Mouse (Mus musculus) C2C12 (cell line): ENCODE results near the gene Acadm. TPM values are rescaled to one million over a fixed set of nuclear protein-coding genes. Genes with fewer than 3 reads are reported as not detected.

Experiments used
- H3K27me3 ChIP-seq: one replicate; pipeline ENCODE4 v1.6.1; 2011; ENCODE audit not compliant: control insufficient read depth, insufficient read depth, insufficient read length
- H3K36me3 ChIP-seq: one replicate; pipeline ENCODE4 v1.6.1; 2011; ENCODE audit not compliant: control insufficient read depth, insufficient read depth
- H3K4me3 ChIP-seq: one replicate; pipeline ENCODE4 v1.5.1; 2011; ENCODE audit warnings: mild to moderate bottlenecking, control low read depth; ENCODE audit not compliant: poor library complexity, insufficient read depth, severe bottlenecking
- H3K79me2 ChIP-seq: one replicate; pipeline ENCODE4 v1.6.1; 2011; ENCODE audit not compliant: control insufficient read depth, insufficient read depth
- H3K79me3 ChIP-seq: one replicate; pipeline ENCODE4 v1.6.1; 2011; ENCODE audit warnings: low read depth, control low read depth
- H3ac ChIP-seq: one replicate; pipeline ENCODE3; 2011; ENCODE audit warnings: low read depth; ENCODE audit not compliant: control insufficient read depth, insufficient read length
- CEBPB ChIP-seq: IDR thresholded peaks from one replicate; pipeline ENCODE4 v1.6.1; 2011; ENCODE audit warnings: low read depth, mild to moderate bottlenecking, control low read depth, moderate library complexity
- CTCF ChIP-seq: IDR thresholded peaks from one replicate; pipeline ENCODE4 v1.5.1; 2011; ENCODE audit not compliant: control insufficient read depth, insufficient read depth, insufficient read length
- FOSL1 ChIP-seq: IDR thresholded peaks from one replicate; pipeline ENCODE4 v1.8.0; 2011; ENCODE audit warnings: mild to moderate bottlenecking, low read length; ENCODE audit not compliant: poor library complexity, insufficient read depth, severe bottlenecking
- MAX ChIP-seq: IDR thresholded peaks from one replicate; pipeline ENCODE4 v1.6.1; 2011; ENCODE audit warnings: mild to moderate bottlenecking, control low read depth
- MYOD1 ChIP-seq: IDR thresholded peaks from one replicate; pipeline ENCODE4 v1.6.1; 2011; ENCODE audit warnings: low read depth; ENCODE audit not compliant: control insufficient read depth, insufficient read length
- MYOG ChIP-seq: IDR thresholded peaks from one replicate; pipeline ENCODE4 v1.6.1; 2011; ENCODE audit not compliant: control insufficient read depth, insufficient read length; ENCODE audit errors: extremely low read depth
- USF1 ChIP-seq: IDR thresholded peaks from one replicate; pipeline ENCODE4 v1.6.1; 2011; ENCODE audit warnings: low read depth, mild to moderate bottlenecking, control low read depth, moderate library complexity
- long read RNA-seq, 2 experiments: library from polyadenylated mRNA; unstranded; transcript quantifications; one replicate each; pipeline ENCODE4 v2.0.0; 2019 to 2020
- polyA plus RNA-seq: library from polyadenylated mRNA; unstranded; fragments of >200 nt; fragmentation: generic; extraction: Trizol; gene quantifications from one replicate; pipeline ENCODE4 v1.2.1, GENCODE M21; 2012; ENCODE audit warnings: missing spikeins

Acadm gene
- 26.0 TPM for polyA plus RNA-seq
- long read RNA-seq, experiment 1, transcript Acadm-201 (12 exons, 2,047 nt) = major isoform, 181 of 226 reads
- long read RNA-seq, experiment 1, partial matches to known transcripts = 28 of 226 reads
- long read RNA-seq, experiment 1, other reads (novel, unspliced or antisense) = 17 of 226 reads
- long read RNA-seq, experiment 2, transcript Acadm-201 (12 exons, 2,047 nt) = major isoform, 466 of 484 reads
- long read RNA-seq, experiment 2, partial matches to known transcripts = 2 of 484 reads
- long read RNA-seq, experiment 2, other reads (novel, unspliced or antisense) = 16 of 484 reads

GRCm38 (mm10) chr3:153944335-153944990 is at the start of gene Acadm:
Gene Acadm (minus strand): TSS chr3:153944632.
- Histone ChIP-seq H3K4me3 (peak within 1 kb of the TSS; percentile 59), H3K27me3 (no peaks in the 10 kb centered on the region), H3K36me3 (peaks cover 12% of the 10 kb centered on the region), H3K79me2 (peaks cover 27% of the 10 kb centered on the region), H3ac (peak within 1 kb of the TSS; percentile 98), H3K79me3 (peaks cover 5% of the 10 kb centered on the region)
- TF ChIP-seq CTCF (no peak), MAX (peak; percentile 71), USF1 (no peak), CEBPB (no peak), MYOD1 (no peak)

- no peaks in the 10 kb centered on the region for H3K27me3 ChIP-seq
- no peak overlapping the region for H3ac ChIP-seq
- no peaks in the 10 kb centered on the region for H3K79me2 ChIP-seq
- H3K36me3 ChIP-seq = no peaks in the 10 kb centered on the region
- H3K79me3 ChIP-seq = no peaks in the 10 kb centered on the region
- TF ChIP-seq MAX = no peak
- H3K4me3 ChIP-seq = no peak overlapping the region
Measured at GRCm38 (mm10) chr3:153984428-153985340, 40.3 kb upstream of the Acadm start.

- Histone ChIP-seq H3K79me3 (no peaks in the 10 kb centered on the region), H3K79me2 (no peaks in the 10 kb centered on the region), H3K27me3 (no peaks in the 10 kb centered on the region), H3K4me3 (no peak overlapping the region), H3K36me3 (no peaks in the 10 kb centered on the region), H3ac (no peak overlapping the region)
- TF ChIP-seq CTCF (no peak), MAX (no peak), USF1 (no peak), FOSL1 (no peak), MYOD1 (no peak), CEBPB (no peak), MYOG (no peak)
Measured at GRCm38 (mm10) chr3:153980611-153981010, 36.2 kb upstream of the Acadm start.

- H3K36me3 ChIP-seq = no peaks in the 10 kb centered on the region
- H3K79me3 ChIP-seq = no peaks in the 10 kb centered on the region
- H3ac ChIP-seq = no peak overlapping the region
- H3K79me2 ChIP-seq = no peaks in the 10 kb centered on the region
- no peak overlapping the region for H3K4me3 ChIP-seq
- peaks cover 21% of the 10 kb centered on the region for H3K27me3 ChIP-seq
- TF ChIP-seq MAX (no peak), FOSL1 (no peak), MYOD1 (no peak), CTCF (no peak), USF1 (no peak), CEBPB (no peak), MYOG (no peak)
Measured at GRCm38 (mm10) chr3:153975791-153976190, 31.4 kb upstream of the Acadm start.

- no peak for TF ChIP-seq MAX
- no peak for TF ChIP-seq MYOG
- no peak for TF ChIP-seq CEBPB
- no peak for TF ChIP-seq FOSL1
- no peak for TF ChIP-seq USF1
- TF ChIP-seq MYOD1 = no peak
- TF ChIP-seq CTCF = no peak
- no peak overlapping the region for H3K4me3 ChIP-seq
- H3K27me3 ChIP-seq = peaks cover 21% of the 10 kb centered on the region
- H3K36me3 ChIP-seq = no peaks in the 10 kb centered on the region
- no peak overlapping the region for H3ac ChIP-seq
- H3K79me2 ChIP-seq = no peaks in the 10 kb centered on the region
- H3K79me3 ChIP-seq = no peaks in the 10 kb centered on the region
Measured at GRCm38 (mm10) chr3:153975060-153975459, 30.6 kb upstream of the Acadm start.
